Mouse (Mus musculus) CH12.LX (cell line): ENCODE results near the gene Hcfc1. TPM values are rescaled to one million over a fixed set of nuclear protein-coding genes. Genes with fewer than 3 reads are reported as not detected.
A peak's percentile ranks its signal among the peaks of the same experiment; 100 is the strongest.

Experiments
- DNase-seq: peaks from one replicate; pipeline ENCODE4 v3.0.0-alpha.2; 2013; ENCODE audit errors: extremely low read depth
- H3K27ac ChIP-seq: 2 replicates; pipeline ENCODE4 v1.5.1; 2012; ENCODE audit warnings: low read depth, mild to moderate bottlenecking, control low read depth, moderate library complexity; ENCODE audit not compliant: insufficient read depth
- H3K27me3 ChIP-seq: replicated peaks from 2 replicates; pipeline ENCODE3; 2012; ENCODE audit warnings: inconsistent platforms
- H3K36me3 ChIP-seq, 2 experiments: replicated peaks in 1 of 2; 2 replicates each; pipeline versions ENCODE3 to v1.6.1; 2012; ENCODE audit warnings: inconsistent platforms in 1 of 2, low read length in 1 of 2, mild to moderate bottlenecking in 1 of 2, mixed read lengths in 1 of 2, moderate library complexity in 1 of 2; ENCODE audit not compliant: control insufficient read depth in 1 of 2, insufficient read depth in 1 of 2
- H3K4me1 ChIP-seq, 2 experiments: 2 replicates each; pipeline ENCODE4 v1.6.1; 2012; ENCODE audit warnings: inconsistent platforms in 1 of 2, moderate library complexity in 1 of 2; ENCODE audit not compliant: insufficient read depth in 2 of 2, control insufficient read depth in 1 of 2
- H3K4me2 ChIP-seq: 2 replicates; pipeline ENCODE4 v1.6.1; 2012; ENCODE audit warnings: low read depth, mild to moderate bottlenecking, control low read depth; ENCODE audit not compliant: poor library complexity, insufficient read depth, severe bottlenecking
- H3K4me3 ChIP-seq, 3 experiments: fragments of 150-350 bp in 1 of 3; sonication (generic) in 1 of 3; replicated peaks in 1 of 3; 2 replicates each; pipeline versions ENCODE3 to v1.5.1; 2011 to 2012; ENCODE audit warnings: low read depth in 2 of 3, low read length in 2 of 3, mild to moderate bottlenecking in 2 of 3, moderate library complexity in 2 of 3, control low read depth in 1 of 3, improper control_type of control experiment in 1 of 3, inconsistent platforms in 1 of 3, mixed read lengths in 1 of 3; ENCODE audit not compliant: poor library complexity in 1 of 3
- H3K79me2 ChIP-seq: replicated peaks from 2 replicates; pipeline ENCODE4 v1.6.1; 2012; ENCODE audit warnings: mild to moderate bottlenecking, moderate library complexity; ENCODE audit not compliant: control insufficient read depth, poor library complexity, insufficient read depth, severe bottlenecking; ENCODE audit errors: extremely low read depth
- H3K9ac ChIP-seq: 2 replicates; pipeline ENCODE4 v1.6.1; 2012; ENCODE audit warnings: low read depth, mild to moderate bottlenecking, control low read depth, moderate library complexity; ENCODE audit not compliant: insufficient read depth
- H3K9me3 ChIP-seq: replicated peaks from 2 replicates; pipeline ENCODE3; 2012; ENCODE audit warnings: low read length, inconsistent platforms, mixed read lengths
- CHD1 ChIP-seq: IDR thresholded peaks from 2 replicates; pipeline ENCODE4 v1.6.1; 2012; ENCODE audit warnings: low read depth, low read length, improper control_type of control experiment, inconsistent platforms
- CHD2 ChIP-seq: IDR thresholded peaks from 2 replicates; pipeline ENCODE4 v1.6.1; 2011; ENCODE audit warnings: low read length, improper control_type of control experiment
- EP300 ChIP-seq: IDR thresholded peaks from 2 replicates; pipeline ENCODE4 v1.6.1; 2011; ENCODE audit warnings: low read length, improper control_type of control experiment
- GABPA ChIP-seq: IDR thresholded peaks from 2 replicates; pipeline ENCODE4 v1.6.1; 2012; ENCODE audit warnings: low read depth, low read length, improper control_type of control experiment, inconsistent platforms; ENCODE audit not compliant: insufficient replicate concordance
- HCFC1 ChIP-seq: IDR thresholded peaks from 2 replicates; pipeline ENCODE4 v1.6.1; 2012; ENCODE audit warnings: low read depth, mild to moderate bottlenecking, inconsistent platforms, low read length, improper control_type of control experiment
- IRF4 ChIP-seq: IDR thresholded peaks from 2 replicates; pipeline ENCODE4 v1.6.1; 2014; ENCODE audit warnings: low read depth, mild to moderate bottlenecking, inconsistent platforms, low read length, improper control_type of control experiment
- JUN ChIP-seq: IDR thresholded peaks from 2 replicates; pipeline ENCODE4 v1.6.1; 2011; ENCODE audit warnings: low read depth, mild to moderate bottlenecking, low read length, improper control_type of control experiment, moderate library complexity; ENCODE audit not compliant: insufficient read depth
- KAT2A ChIP-seq: IDR thresholded peaks from 2 replicates; pipeline ENCODE4 v1.6.1; 2012; ENCODE audit warnings: low read length, improper control_type of control experiment, inconsistent platforms; ENCODE audit not compliant: insufficient replicate concordance
- MAFK ChIP-seq: IDR thresholded peaks from 2 replicates; pipeline ENCODE4 v1.6.1; 2011; ENCODE audit warnings: low read length, improper control_type of control experiment; ENCODE audit not compliant: insufficient replicate concordance
- MAX ChIP-seq: IDR thresholded peaks from 2 replicates; pipeline ENCODE4 v1.6.1; 2011; ENCODE audit warnings: low read length, improper control_type of control experiment
- MAZ ChIP-seq: IDR thresholded peaks from 2 replicates; pipeline ENCODE4 v1.6.1; 2012; ENCODE audit warnings: low read depth, mild to moderate bottlenecking, inconsistent platforms, low read length, improper control_type of control experiment, moderate library complexity
- MXI1 ChIP-seq: IDR thresholded peaks from 2 replicates; pipeline ENCODE4 v1.6.1; 2011; ENCODE audit warnings: mild to moderate bottlenecking, low read depth, low read length, improper control_type of control experiment
- MYC ChIP-seq: IDR thresholded peaks from 2 replicates; pipeline ENCODE4 v1.6.1; 2011; ENCODE audit warnings: low read depth, mild to moderate bottlenecking, improper control_type of control experiment, low read length
- PAX5 ChIP-seq: IDR thresholded peaks from 2 replicates; pipeline ENCODE4 v1.6.1; 2012; ENCODE audit warnings: low read length, inconsistent platforms, mixed read lengths
- RCOR1 ChIP-seq: conservative IDR thresholded peaks from 2 replicates; pipeline ENCODE4 v1.6.1; 2012; ENCODE audit warnings: low read depth, mild to moderate bottlenecking, inconsistent platforms, low read length, improper control_type of control experiment
- SIN3A ChIP-seq: IDR thresholded peaks from 2 replicates; pipeline ENCODE4 v1.6.1; 2012; ENCODE audit warnings: low read length, improper control_type of control experiment, inconsistent platforms
- TCF12 ChIP-seq: IDR thresholded peaks from 2 replicates; pipeline ENCODE4 v1.6.1; 2014; ENCODE audit warnings: low read depth, mild to moderate bottlenecking, inconsistent platforms, low read length, improper control_type of control experiment
- UBTF ChIP-seq: IDR thresholded peaks from 2 replicates; pipeline ENCODE4 v1.6.1; 2012; ENCODE audit warnings: low read depth, mild to moderate bottlenecking, inconsistent platforms, low read length, improper control_type of control experiment, moderate library complexity
- USF1 ChIP-seq: IDR thresholded peaks from 2 replicates; pipeline ENCODE4 v1.6.1; 2014; ENCODE audit warnings: low read depth, mild to moderate bottlenecking, inconsistent platforms, low read length, improper control_type of control experiment
- ZNF384 ChIP-seq: IDR thresholded peaks from 2 replicates; pipeline ENCODE4 v1.6.1; 2012; ENCODE audit warnings: low read depth, low read length, improper control_type of control experiment, inconsistent platforms
- dilution Hi-C: fragments of 300-500 bp; cut with MboI; formaldehyde crosslinking; loops from 2 replicates; pipeline ENCODE4 v1.14.3; 2020; ENCODE audit warnings: low sequenced_read_pairs; ENCODE audit not compliant: extremely low pct_unique_long_range_greater_than_20kb, extremely low pct_ligation_motif_present
- in situ Hi-C: fragments of 300-500 bp; cut with MboI; formaldehyde crosslinking; loops from 3 replicates; pipeline ENCODE4 v1.14.3; 2019; ENCODE audit warnings: low sequenced_read_pairs, low pct_ligation_motif_present, low pct_unique_long_range_greater_than_20kb, mixed read lengths
- polyA plus RNA-seq: library from polyadenylated mRNA; unstranded; fragments of >175 nt; gene quantifications from 2 replicates; pipeline ENCODE4 v1.2.1, GENCODE M21; 2012; ENCODE audit warnings: low read depth; ENCODE audit not compliant: insufficient read length
- total RNA-seq, 2 experiments: library from RNA; depleted of rRNA; stranded (reverse); fragments of 300-350 nt in 1 of 2; fragments of >200 nt in 1 of 2; gene quantifications; 2 replicates each; pipeline ENCODE4 v1.2.3; 2012 to 2014

The Hcfc1 gene
- total and polyA plus RNA-seq, 3 experiments = 37.6 to 98.2 (median 58.5) TPM

GRCm38 (mm10) chrX:73976283-73976682 lies 10.1 kb upstream of the Hcfc1 start (continued):
- TF ChIP-seq IRF4 (peak; percentile 93), MYC (peak; percentile 68; the same call in 1 of the 2 replicates), USF1 (no peak), GABPA (no peak), JUN (peak; percentile 77), HCFC1 (no peak), EP300 (peak; percentile 61; the same call in 1 of the 2 replicates), CHD2 (no peak), ZNF384 (no peak), MAX (no peak), MXI1 (no peak), RCOR1 (no peak), PAX5 (no peak), TCF12 (peak; percentile 31; the same call in 1 of the 2 replicates), MAZ (no peak), SIN3A (no peak)

DNA sequence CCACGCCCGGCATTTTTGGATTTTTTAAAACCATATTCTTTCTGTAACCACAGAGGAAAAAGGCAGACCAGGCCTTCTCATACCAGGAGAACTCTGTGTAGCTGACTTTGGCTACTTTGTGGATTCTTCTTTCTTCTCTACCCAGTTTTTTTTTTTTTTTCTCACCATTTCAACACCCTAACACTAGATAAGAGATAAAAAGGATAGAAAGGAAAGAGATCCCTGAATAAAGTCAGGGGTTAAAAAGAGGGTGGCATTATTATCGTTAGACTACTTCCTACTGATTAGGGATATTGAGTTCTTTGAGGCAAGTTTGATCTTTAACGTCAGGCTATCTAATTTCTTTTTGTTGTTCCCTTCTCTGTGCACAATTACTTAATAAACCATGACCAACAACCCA lies 6.6 kb upstream of the Hcfc1 start:
- Histone ChIP-seq H3K4me1 (peaks cover 9 to 26% of the 10 kb centered on the region in 2 experiments; a peak in 3 of 4 replicates), H3K4me3 (no peak overlapping the region), H3K4me2 (no peak overlapping the region), H3K27ac (no peak overlapping the region), H3K27me3 (no peaks in the 10 kb centered on the region), H3K9me3 (no peaks in the 10 kb centered on the region), H3K36me3 (no peaks in the 10 kb centered on the region), H3K9ac (no peak overlapping the region), H3K79me2 (no peaks in the 10 kb centered on the region)
- dilution Hi-C loops = no loop called here
- DNase-seq = no peak
- TF ChIP-seq KAT2A (no peak), MAFK (no peak), TCF12 (no peak), UBTF (no peak), CHD1 (no peak), MAX (no peak)
- TF ChIP-seq, all 38 proteins: peak for 0
- in situ Hi-C loops = no loop called here
